Mouse (Mus musculus): Measurements from ENCODE around the gene Tmem190.

DNA sequence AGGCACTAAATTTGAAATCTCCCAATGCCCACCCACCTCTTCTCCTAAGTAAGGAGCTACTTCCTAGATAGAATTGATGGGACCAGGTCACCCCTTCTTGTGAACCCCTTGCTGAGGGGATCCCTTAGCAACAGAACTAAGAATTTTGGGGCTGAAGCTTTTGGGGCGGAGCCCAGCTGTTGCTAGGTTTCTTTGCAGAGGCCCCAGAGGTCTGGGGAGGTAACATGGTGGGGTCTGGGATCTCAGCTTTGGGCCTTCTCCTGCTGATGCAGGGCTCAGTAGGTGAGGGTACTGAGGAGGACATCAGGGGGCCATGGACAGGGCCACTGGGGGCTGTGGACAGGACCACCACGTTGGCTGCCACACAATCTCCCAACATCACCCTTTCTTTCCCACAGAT lies at the start of gene Tmem190, which contains the start of gene Il11:
- TF ChIP-seq POLR2A (IDR thresholded peaks at IDR 0.05; ENCODE audit: borderline replicate concordance, low read depth, low read length), result no peak
- no peak for TF ChIP-seq CTCF (IDR thresholded peaks at IDR 0.05; ENCODE audit: low read depth, low read length)
